ENCODE assay signal across 23 mouse cellular contexts in the genomic region with DNA sequence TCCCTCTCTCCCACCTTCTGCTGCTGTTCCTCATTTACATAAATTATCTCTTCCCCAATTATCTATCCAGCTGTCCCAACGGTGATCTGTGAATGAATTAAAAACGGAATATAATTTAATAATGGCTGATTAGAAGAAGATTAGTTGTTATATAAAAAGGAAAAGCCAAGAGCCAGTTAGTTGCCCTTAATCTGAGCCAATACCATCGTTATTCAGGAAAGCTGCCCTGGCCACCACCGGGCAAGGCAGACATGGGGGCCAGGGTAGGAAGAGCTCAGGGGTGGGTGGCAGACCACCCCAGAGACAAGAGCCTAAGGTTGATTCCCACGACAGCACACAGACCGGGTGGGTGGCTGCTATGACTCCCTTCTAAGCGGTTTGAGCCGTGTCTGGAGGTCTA. TPM values are rescaled to one million over a fixed set of nuclear protein-coding genes. Genes with fewer than 3 reads are reported as not detected.
"Had no signal": no experiment of that assay in that cellular context is flagged by ENCODE, and none has a peak within 500 bp of the region (broad histone marks: within the 10 kb centered on the region; RNA-seq: fewer than 3 reads in every experiment).

No protein-coding gene starts in this region.

- H3K4me1 ChIP-seq: liver, embryonic 13.5 days; liver, embryonic 15.5 days; lung, embryonic 15.5 days; megakaryocyte, embryonic 14.5 days; midbrain, embryonic 15.5 days; neural tube, embryonic 12.5 days had no signal

- H3K27me3 ChIP-seq: lung, embryonic 15.5 days; midbrain, embryonic 15.5 days; neural tube, embryonic 12.5 days had no signal

- ATAC-seq: liver, postnatal 0 days; lung, postnatal 0 days; midbrain, embryonic 15.5 days had no signal

- H3K36me3 ChIP-seq: liver, embryonic 13.5 days; liver, embryonic 15.5 days; lung, embryonic 15.5 days; midbrain, embryonic 12.5 days; midbrain, embryonic 15.5 days; neural tube, embryonic 12.5 days had no signal

- H3K9ac ChIP-seq: liver, embryonic 13.5 days; liver, embryonic 15.5 days; liver, postnatal 0 days; lung, embryonic 15.5 days; midbrain, embryonic 12.5 days; midbrain, embryonic 15.5 days; neural tube, embryonic 12.5 days had no signal

- H3K9me3 ChIP-seq: liver, embryonic 13.5 days; liver, embryonic 15.5 days; lung, embryonic 15.5 days; megakaryocyte, embryonic 14.5 days; midbrain, embryonic 12.5 days; midbrain, embryonic 15.5 days; neural tube, embryonic 12.5 days had no signal

- H3K27ac ChIP-seq: liver, embryonic 13.5 days; liver, embryonic 15.5 days; lung, embryonic 15.5 days; macrophage; midbrain, embryonic 12.5 days; midbrain, embryonic 15.5 days; neural tube, embryonic 12.5 days had no signal

- H3K4me3 ChIP-seq: liver, embryonic 13.5 days; liver, embryonic 15.5 days; lung, embryonic 15.5 days; megakaryocyte, embryonic 14.5 days; midbrain, embryonic 12.5 days; midbrain, embryonic 15.5 days; neural tube, embryonic 12.5 days had no signal

- H3K4me2 ChIP-seq: liver, embryonic 13.5 days; liver, embryonic 15.5 days; lung, embryonic 15.5 days; midbrain, embryonic 12.5 days; midbrain, embryonic 15.5 days; neural tube, embryonic 12.5 days had no signal

- DNase-seq: liver, embryonic 13.5 days; liver, postnatal 0 days; lung, adult 2 months; lung, postnatal 14 days; lung, postnatal 36 days; right cerebral cortex, postnatal 14 days; thymus, adult 18-20 months; thymus, postnatal 14 days; thymus, postnatal 36 days had no signal

RNA-seq across cellular contexts. Expression of a gene that starts 21.3 kb away (rescaled TPM):
- total RNA-seq: megakaryocyte progenitor cell, adult 5-6 weeks; monocyte, adult 5-6 weeks; neutrophil, adult 5-6 weeks had no signal
- polyA plus RNA-seq: liver, embryonic 13.5 days; liver, embryonic 15.5 days; liver, postnatal 0 days; lung, adult 2 months; lung, embryonic 15.5 days; lung, postnatal 0 days; macrophage; spleen, adult 2 months; stomach, embryonic 14.5 days; stomach, embryonic 16.5 days had no signal
